Mouse (Mus musculus): ENCODE measurements around the gene Pate2.

Pate2 gene

DNA sequence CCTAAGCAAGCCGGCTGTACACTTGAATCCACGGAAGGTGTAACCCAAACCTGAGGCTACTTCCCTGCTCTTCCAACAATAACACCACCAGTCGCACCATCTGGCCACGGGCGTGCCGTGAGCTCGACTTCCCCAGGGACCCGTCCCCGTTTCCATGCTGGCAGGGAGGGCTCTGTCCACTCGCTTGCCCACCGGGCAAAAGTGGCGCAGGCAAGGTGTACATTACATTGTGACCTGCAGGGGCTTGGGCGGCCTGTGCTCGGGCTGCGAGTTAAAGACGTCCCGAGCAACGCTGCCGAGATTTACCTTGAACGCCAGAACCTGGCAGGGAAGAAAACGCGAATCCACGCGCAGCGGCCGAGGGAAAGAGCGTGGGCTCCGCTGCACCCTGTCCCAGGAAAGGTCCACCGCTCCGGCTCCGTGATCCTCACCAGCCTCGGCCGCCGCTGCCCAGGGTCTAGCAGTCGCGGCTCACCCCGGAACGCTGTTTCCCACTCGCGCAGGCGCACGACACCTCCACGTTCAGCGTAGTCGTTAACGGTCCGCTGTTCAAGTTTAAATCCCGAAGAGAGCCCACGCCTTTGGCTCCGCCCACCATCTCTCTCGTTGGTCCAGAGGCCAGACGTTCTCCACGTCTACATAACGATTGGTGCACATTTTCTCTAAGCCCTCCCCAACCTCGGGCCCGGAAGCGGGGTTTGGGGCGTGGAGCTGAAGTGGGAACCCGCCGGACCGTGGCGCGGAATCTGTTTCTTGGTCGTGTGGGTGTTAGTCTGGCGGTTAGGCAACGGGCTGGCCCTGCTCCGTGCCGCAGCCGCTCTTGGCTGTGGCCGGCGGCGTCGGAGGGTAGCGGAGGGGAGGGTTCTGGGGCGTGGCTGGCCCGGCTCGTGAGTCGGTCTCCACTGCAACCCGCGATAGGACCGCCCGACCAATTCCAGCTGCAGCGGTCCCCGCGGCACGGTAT lies at the start of gene Pate2, which contains the start of gene Hyls1:
TSS of gene Pate2 (plus strand) at position 714 of the 964 bp plus-strand sequence.
TSS of gene Hyls1 (minus strand) at position 828 of the 964 bp plus-strand sequence.
- peak; percentile 95 to 98 for DNase-seq (ENCODE audit: low spot score in 2 of 2)

GRCm38 (mm10) chr9:35520631-35521348 lies 49.3 kb upstream of the Pate2 start:
- DNase-seq (ENCODE audit: low spot score in 2 of 2), result no peak

GRCm38 (mm10) chr9:35522241-35522640 lies 47.8 kb upstream of the Pate2 start:
- no peak for DNase-seq (ENCODE audit: low spot score in 2 of 2)

DNA sequence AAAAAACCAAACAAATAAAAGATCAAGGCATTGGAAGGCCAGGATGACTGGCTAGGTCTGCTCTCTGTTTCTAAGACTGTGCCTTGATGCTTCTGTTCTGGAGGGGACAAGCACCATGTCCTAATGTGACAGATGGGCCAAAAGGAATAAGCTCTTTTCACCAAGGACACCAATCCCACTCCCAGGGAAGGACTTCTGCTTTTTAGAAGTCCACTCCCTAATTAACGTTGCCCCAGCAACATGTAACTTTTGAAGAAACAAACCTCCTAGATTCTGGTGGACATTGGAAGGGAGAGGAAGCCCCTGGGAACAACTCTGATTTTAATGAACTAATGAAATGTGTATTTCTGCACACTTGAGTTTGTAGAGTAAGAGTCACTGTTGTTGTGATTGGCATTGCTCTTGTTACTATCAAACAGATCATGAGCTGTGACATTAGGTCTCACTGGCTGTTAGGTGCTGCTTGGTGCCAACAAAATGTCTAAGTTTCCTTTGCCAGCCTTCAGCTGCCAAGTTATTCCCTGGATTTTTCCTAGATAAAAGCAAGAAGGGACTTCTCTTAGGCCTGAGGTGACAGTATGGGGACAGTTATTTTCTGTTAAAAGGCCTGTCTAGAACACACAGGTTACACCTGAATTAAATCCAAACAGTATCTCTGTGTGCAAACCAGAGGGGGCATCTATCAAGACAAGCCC lies 47.1 kb upstream of the Pate2 start:
- no peak for DNase-seq (ENCODE audit: low spot score in 2 of 2)

GRCm38 (mm10) chr9:35523541-35523940 lies 46.5 kb upstream of the Pate2 start:
- DNase-seq (ENCODE audit: low spot score in 2 of 2), result no peak

- peak; percentile 42 to 57 for DNase-seq (ENCODE audit: low spot score in 2 of 2)
These were observed 46.1 kb upstream of the Pate2 start for GRCm38 (mm10) chr9:35523941-35524411.

- DNase-seq (ENCODE audit: low spot score in 2 of 2), result no peak
These were observed 40.9 kb upstream of the Pate2 start for GRCm38 (mm10) chr9:35529141-35529540.

GRCm38 (mm10) chr9:35529796-35530195 lies 40.3 kb upstream of the Pate2 start:
- no peak for DNase-seq (ENCODE audit: low spot score in 2 of 2)

DNA sequence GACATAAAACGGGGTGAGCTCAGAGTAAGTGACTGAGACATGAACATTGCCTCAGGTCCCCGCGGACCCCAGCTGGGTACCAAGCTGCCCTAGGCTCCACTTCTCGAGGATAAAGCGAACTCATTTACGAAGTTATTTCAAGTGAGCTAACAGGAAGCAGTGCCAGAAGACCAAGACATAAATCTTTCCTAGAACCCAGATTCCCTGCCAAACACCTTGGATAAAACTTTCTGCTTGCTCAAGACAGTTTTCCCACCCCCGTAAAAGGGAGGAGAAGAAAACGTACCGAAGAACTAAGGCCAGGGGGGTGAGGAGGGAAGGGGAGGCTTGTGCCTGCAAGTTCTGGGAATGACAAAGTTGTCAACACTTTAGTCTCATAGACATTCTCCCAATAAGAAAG lies 36.8 kb upstream of the Pate2 start:
- no peak for DNase-seq (ENCODE audit: low spot score in 2 of 2)

GRCm38 (mm10) chr9:35535110-35535509 lies 35.0 kb upstream of the Pate2 start:
- peak; percentile 17 to 32 for DNase-seq (ENCODE audit: low spot score in 2 of 2)

- DNase-seq (ENCODE audit: low spot score in 2 of 2), result no peak
These were observed 34.2 kb upstream of the Pate2 start for GRCm38 (mm10) chr9:35535876-35536275.

GRCm38 (mm10) chr9:35539001-35539750 lies 30.9 kb upstream of the Pate2 start:
- DNase-seq (ENCODE audit: low spot score in 2 of 2), result no peak

- DNase-seq (ENCODE audit: low spot score in 2 of 2), result no peak
These were observed 29.1 kb upstream of the Pate2 start for GRCm38 (mm10) chr9:35541024-35541423.

DNA sequence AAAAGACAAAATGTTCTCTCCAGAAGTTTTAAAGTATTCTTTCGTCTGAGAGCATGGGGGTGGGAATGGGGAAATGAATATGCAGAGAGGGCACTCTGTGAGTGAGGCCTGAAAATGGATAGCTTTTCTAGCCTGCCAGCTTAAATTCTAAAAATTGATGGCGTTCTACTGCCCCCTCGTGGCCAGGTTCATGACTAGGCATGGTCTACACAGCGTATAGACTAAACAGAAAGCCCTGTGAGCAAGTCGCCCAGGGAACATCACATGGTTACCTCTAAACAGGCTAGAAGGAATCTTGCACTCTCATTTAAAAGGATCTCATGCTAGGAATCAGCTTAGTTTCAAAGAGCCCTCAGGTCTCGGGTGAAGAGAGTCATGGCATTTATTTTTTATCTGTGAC lies 28.6 kb upstream of the Pate2 start:
- peak; percentile 59 to 64 for DNase-seq (ENCODE audit: low spot score in 2 of 2)

DNA sequence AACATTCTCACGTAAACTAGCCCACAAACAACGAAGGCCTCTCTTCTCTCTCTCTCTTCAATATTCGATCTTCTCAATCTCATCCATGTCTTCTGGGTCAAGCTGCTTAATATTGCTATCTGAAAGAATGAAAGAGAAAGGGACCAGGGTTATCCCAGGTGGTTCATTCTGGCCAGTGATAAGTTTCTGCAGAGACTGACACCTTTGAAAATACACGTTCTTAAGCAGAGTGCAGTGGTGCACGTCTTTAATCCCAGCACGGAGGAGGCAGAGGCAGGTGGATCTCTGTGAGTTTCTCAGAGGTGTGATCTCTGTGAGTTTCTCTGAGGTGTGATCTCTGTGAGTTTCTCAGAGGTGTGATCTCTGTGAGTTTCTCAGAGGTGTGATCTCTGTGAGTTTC lies 28.1 kb upstream of the Pate2 start:
- no peak for DNase-seq (ENCODE audit: low spot score in 2 of 2)

DNA sequence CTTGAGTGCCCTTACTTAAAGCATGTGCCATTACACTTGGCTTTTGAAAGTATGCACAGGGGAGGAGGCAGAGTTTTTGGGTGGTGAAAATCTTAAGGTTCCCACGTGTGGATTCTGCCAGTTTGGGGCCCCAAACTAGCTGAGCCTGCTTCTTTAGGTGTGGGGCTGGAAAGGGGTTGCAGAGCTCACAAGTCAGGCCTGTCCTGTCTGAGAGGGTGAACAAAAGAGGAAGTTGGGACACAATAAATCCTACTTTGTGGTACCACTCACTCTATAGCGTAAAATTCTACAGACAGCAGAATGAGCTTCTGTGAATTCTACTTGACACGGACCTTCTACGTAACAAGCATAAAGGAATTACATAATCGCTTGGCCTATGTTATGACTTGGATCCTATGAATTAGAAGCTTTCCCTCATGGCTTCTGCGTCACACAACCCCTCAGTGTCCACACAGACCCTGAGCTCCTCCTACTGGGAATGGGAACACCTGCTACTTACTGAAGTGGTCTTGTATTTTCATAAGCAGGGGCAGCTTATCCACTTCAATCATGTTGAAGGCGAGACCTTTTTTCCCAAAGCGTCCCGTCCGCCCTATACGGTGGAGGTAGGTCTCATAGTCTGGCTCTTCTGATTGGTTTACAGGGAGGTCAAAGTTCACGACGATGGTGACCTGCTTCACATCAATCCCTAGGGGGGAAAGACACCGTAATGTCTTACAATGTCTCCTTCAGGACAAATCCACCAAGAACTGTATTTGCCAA lies 26.8 kb upstream of the Pate2 start:
- no peak for DNase-seq (ENCODE audit: low spot score in 2 of 2)

DNA sequence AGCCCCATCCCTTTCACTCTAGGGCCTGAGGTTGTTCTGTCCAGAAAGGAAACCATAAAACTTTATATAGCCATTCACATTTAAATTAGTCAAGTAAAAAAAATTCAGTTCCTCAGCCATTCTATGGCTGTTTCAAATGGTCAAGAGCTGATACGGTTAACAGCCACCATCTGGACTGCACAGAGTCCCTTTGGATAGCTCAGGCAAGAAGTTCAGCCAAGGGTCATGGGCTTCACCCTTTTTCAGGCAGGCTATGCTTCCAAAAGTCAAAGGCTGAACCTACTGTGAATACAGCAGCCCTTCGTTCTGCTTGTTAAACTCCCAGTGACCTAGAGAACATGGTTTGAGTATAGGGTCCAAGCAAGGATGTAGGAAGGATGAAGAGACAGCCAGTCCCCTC lies 25.4 kb upstream of the Pate2 start:
- no peak for DNase-seq (ENCODE audit: low spot score in 2 of 2)

GRCm38 (mm10) chr9:35545704-35546103 lies 24.4 kb upstream of the Pate2 start:
- DNase-seq (ENCODE audit: low spot score in 2 of 2), result no peak

DNA sequence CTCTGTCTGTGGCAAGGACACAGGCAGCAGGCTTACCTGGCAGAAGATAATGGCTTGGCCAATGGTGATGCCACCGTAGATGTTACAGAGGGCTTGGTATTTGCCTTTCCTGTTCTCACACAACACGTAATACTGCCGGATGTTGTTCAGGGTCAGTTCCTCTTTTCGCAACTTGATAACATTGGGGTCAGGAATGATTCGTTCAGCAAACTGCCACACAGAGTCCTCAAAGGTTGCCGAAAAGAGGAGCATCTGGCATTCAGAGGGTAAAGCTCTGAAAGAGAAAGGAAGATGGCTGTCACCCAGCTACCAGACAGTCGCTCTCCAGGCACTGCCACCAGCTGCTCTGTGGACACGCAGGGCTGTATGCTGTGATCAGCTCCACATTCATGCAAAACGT lies 23.3 kb upstream of the Pate2 start:
- DNase-seq (ENCODE audit: low spot score in 2 of 2), result peak; percentile 59 to 65

- DNase-seq (ENCODE audit: low spot score in 2 of 2), result no peak
These were observed 21.6 kb upstream of the Pate2 start for GRCm38 (mm10) chr9:35548455-35548854.

Measured in spleen, postnatal 36 days (tissue).